Mouse (Mus musculus): ENCODE measurements around the gene Maged1.
"Not testable (repeated sequence)": the region's sequence is repeated elsewhere in the genome, so short reads cannot be mapped to it uniquely, and the experiment has no call there.

Maged1 gene

DNA sequence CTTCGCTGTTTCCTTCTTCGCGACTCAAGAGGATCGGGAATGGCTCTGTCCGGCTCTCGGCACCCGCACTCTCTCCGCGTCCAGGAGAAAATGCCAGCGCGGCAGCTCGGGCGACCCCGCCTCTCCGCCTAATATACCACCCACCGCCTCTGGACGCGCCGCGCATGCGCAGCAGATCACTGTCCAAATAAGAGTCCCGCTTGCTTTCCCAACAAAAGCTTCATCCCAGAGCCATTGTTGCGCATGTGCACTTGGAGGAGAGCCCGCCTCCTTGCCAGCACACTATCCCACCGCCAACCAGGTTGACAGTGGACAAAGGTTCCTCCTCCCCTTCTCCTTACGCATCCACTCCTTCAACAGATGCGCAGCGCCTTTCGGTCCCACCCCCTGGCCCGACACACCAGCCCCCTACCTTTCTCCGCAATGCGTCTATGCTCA, at the start of gene Maged1:
TSS of gene Maged1 (minus strand) at position 226 of the 438 bp plus-strand sequence.
- DNase-seq (ENCODE audit: extremely low spot score, low spot score) = peak; percentile 83

GRCm38 (mm10) chrX:94580251-94580650, 38.3 kb upstream of the Maged1 start:
- no peak for DNase-seq (ENCODE audit: extremely low spot score, low spot score)

GRCm38 (mm10) chrX:94564694-94565093, 22.8 kb upstream of the Maged1 start:
- no peak for DNase-seq (ENCODE audit: extremely low spot score, low spot score)

- no peak for DNase-seq (ENCODE audit: extremely low spot score, low spot score)
Measured at GRCm38 (mm10) chrX:94562392-94562791, 20.4 kb upstream of the Maged1 start.

DNA sequence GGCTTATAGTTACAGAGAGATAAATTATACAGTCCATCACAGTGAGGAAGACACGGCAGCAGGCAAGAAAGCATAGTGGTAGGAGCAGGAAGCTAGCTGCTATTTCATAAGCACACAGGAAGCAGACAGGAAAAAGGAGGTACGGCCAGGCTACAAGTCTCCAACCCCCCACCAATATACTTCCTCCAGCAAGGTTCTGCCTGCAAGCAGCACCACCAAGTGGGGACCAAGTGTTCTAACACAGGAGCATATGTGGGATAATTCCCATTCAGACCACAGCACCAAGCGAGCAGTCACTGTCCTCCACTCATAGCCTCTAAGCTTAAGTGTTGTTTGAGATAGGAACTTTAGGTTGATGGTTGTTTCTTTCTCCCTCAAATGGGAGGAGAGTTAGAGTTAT, 6.3 kb upstream of the Maged1 start:
- no peak for DNase-seq (ENCODE audit: extremely low spot score, low spot score)

DNA sequence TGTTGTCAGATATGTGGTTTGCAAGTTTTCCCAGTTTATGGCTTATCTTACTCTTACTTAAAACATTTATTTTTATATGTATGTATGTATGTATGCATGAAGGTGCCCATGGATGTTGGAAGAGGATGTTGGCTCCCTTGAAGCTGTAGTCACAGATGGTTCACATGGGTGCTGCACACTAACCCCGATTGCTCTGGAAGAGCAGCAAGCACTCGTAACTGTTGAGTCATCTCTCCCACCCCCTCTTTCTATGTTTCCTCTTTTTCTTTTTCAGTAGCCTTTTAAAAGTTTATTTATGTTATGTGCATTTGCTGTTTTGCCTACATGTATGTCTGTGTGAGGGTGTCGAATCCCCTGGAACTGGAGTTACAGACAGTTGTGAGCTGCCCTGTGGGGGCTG, 4.0 kb upstream of the Maged1 start:
- DNase-seq (ENCODE audit: extremely low spot score, low spot score) = no peak

- DNase-seq (ENCODE audit: extremely low spot score, low spot score) = no peak
Measured at GRCm38 (mm10) chrX:94544923-94545322, 3.0 kb upstream of the Maged1 start.

DNA sequence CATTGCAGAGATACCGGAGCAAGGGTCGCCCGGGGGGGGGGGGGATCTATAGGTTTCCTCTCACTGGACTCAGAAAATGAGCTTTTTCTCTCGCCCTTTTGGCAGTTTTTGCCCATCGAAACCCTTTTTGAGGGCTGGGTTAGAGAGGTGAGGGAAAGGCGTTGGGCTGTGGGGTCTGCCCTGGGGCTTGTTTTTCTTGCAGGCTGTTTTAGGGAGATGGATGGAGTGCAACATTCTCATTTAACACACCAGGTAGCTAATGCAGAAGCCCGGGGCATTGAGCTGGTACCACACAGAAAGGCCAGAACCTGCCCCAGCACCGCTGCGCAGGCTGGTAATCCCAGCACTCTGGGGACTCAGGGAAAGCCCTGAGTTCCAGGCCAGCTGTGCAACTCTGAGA, 593 bp upstream of the Maged1 start:
- no peak for DNase-seq (ENCODE audit: extremely low spot score, low spot score)

- DNase-seq (ENCODE audit: extremely low spot score, low spot score) = no peak
Measured at GRCm38 (mm10) chrX:94541206-94541605, 737 bp downstream of the Maged1 start.

DNA sequence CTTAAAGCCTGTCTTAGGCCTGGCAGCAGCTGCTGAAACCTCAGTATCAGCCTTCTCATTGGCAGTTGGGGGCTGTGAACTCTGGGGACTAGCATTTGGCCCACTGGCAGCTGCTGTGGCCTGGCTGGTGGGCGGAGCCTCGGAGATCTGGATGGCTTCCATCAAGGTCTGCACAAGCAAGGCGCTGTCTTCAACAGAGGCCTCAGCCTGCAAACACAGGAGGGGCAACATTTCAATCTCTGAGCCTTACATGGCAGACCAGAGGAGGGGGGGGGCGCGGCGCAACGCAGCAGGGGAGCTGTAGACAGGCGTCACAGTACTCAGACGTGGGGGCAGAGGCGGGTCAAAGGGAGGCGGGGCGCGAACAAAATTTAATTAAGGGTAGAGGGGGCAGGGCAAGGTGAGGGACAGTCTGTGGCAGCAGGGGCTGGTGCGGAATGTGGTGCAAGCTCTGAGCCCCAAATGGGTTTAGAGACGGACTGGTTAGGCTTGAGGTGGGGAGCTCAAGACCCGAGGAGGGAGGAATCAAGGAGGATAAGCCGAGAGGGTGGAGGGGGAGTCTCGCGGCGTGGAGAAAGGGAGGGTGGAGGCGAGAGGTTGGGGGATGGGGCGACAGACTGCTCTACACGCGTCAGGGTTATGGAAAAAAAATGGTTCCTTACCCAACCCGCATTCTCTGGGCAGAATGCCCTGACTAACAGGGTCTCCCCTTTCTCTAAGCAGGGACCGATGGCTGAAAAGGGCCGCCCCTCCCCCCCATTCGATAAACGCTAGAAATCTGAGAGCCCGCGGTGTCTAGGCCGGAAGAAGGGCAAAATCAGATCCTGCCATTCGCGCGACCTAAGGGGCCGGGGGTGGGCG, 1.4 kb downstream of the Maged1 start:
- peak; percentile 61 for DNase-seq (ENCODE audit: extremely low spot score, low spot score)

DNA sequence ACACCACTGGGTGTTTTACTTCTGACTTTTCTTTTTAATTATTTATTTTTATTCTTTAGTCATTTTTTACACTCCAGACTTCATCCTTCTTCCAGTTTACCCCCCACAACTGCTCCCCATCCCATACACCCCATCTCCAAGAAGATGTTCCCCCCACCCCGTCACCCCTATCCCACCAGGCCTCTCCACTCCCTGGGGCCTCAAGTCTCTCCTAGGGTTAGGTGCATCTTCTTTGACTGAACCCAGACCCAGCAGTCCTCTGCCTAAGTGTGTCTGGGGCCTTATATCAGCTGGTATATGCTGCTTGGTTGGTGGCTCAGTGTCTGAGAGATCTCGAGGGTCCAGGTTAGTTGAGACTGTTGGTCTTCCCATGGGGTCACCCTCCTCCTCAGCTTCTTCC, 7.6 kb downstream of the Maged1 start:
- no peak for DNase-seq (ENCODE audit: extremely low spot score, low spot score)

GRCm38 (mm10) chrX:94530301-94530700, 11.6 kb downstream of the Maged1 start:
- DNase-seq (ENCODE audit: extremely low spot score, low spot score) = no peak

DNA sequence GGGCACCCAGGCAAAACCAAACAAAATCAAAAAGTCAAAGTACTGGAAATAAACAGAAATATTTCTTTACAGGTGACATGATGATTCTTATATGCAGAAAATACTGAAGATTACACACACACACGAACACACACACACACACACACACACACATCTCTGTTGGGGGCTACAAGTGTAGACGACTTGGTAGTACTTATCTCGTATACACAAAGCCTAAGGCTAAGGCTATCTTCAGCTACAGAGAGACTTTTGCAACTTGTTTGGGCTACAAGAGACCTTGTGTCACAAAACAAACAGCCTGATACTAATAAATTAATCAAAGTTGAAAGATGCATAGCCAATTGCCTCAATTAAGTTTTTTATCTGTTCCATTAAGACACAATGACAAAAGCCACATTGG, 19.8 kb downstream of the Maged1 start:
- DNase-seq (ENCODE audit: extremely low spot score, low spot score) = no peak

DNA sequence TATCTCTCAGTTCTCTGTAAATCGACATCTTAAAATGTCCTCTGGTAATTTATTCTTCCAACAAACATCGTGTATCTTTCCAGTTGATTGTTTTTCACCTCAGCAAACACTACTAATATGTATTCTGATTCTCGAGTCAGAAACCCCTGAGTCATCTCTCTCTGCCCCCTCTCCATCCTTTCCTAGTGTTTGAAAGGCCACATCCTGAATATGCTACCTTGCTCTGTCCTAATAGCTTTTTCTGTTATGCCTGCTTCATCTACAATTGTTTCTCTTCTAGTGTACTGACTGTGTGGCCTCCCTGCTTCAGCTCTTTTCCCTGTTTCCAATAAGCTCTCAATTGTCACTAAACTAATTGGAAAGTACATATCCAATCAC, 33.5 kb downstream of the Maged1 start:
- DNase-seq (ENCODE audit: extremely low spot score, low spot score) = no peak

- not testable (repeated sequence) for DNase-seq (ENCODE audit: extremely low spot score, low spot score)
Measured at GRCm38 (mm10) chrX:94507698-94508441, 34.1 kb downstream of the Maged1 start.

GRCm38 (mm10) chrX:94486001-94486792, 55.7 kb downstream of the Maged1 start:
- DNase-seq (ENCODE audit: extremely low spot score, low spot score) = no peak

Measured in neural tube, embryonic 10.5 days (tissue).